Mouse (Mus musculus) liver, embryonic 13.5 days (tissue): ENCODE measurements around the gene Rplp2. TPM values are rescaled to one million over a fixed set of nuclear protein-coding genes. Genes with fewer than 3 reads are reported as not detected.
"Not testable (repeated sequence)": the region's sequence is repeated elsewhere in the genome, so short reads cannot be mapped to it uniquely, and the experiment has no call there.

Experiments used
- ATAC-seq: fragments of 200-750 bp; cut with Nextera tagmentation; 2 replicates; pipeline ENCODE4 v1.8.0; 2017; ENCODE audit warnings: low read depth, mild to moderate bottlenecking, moderate number of reproducible peaks, moderate library complexity
- DNase-seq: peaks from one replicate; pipeline ENCODE4 v3.0.0; 2022
- H3K27ac ChIP-seq: fragments of 300-500 bp; sonication (generic); 2 replicates; pipeline ENCODE4 v1.5.1; 2015; ENCODE audit warnings: moderate library complexity, mild to moderate bottlenecking, inconsistent platforms
- H3K27me3 ChIP-seq: fragments of 300-500 bp; sonication (generic); 2 replicates; pipeline ENCODE4 v1.6.1; 2015; ENCODE audit warnings: mild to moderate bottlenecking, inconsistent platforms
- H3K36me3 ChIP-seq: fragments of 300-500 bp; sonication (generic); 2 replicates; pipeline ENCODE4 v1.6.1; 2015; ENCODE audit warnings: mild to moderate bottlenecking, inconsistent platforms
- H3K4me1 ChIP-seq: fragments of 300-500 bp; sonication (generic); replicated peaks from 2 replicates; pipeline ENCODE4 v1.6.1; 2015; ENCODE audit warnings: inconsistent platforms
- H3K4me2 ChIP-seq: fragments of 300-500 bp; sonication (generic); 2 replicates; pipeline ENCODE4 v1.6.1; 2015; ENCODE audit warnings: inconsistent platforms, mild to moderate bottlenecking, moderate library complexity
- H3K4me3 ChIP-seq: fragments of 300-500 bp; sonication (generic); replicated peaks from 2 replicates; pipeline ENCODE4 v1.5.1; 2015; ENCODE audit warnings: mild to moderate bottlenecking, inconsistent platforms
- H3K9ac ChIP-seq: fragments of 300-500 bp; sonication (generic); 2 replicates; pipeline ENCODE4 v1.6.1; 2015; ENCODE audit warnings: mild to moderate bottlenecking, inconsistent platforms
- H3K9me3 ChIP-seq: fragments of 300-500 bp; sonication (generic); replicated peaks from 2 replicates; pipeline ENCODE4 v1.6.1; 2016; ENCODE audit warnings: inconsistent platforms
- WGBS: fragments of 180-500 bp; shearing (Covaris S2); methylation state at CpG from one replicate; pipeline ENCODE4 v1.1.7; 2015; ENCODE audit not compliant: insufficient replicate concordance; 5-methylcytosine and 5-hydroxymethylcytosine counted together
- polyA plus RNA-seq: library from polyadenylated mRNA; unstranded; fragments of >200 nt; fragmentation: Nextera tagmentation; extraction: Ambion mirVana; gene quantifications from 2 replicates; pipeline ENCODE4 v1.2.1, GENCODE M21; 2015

Rplp2 gene
- polyA plus RNA-seq, result 1,223 and 1,240 TPM in 2 replicates

DNA sequence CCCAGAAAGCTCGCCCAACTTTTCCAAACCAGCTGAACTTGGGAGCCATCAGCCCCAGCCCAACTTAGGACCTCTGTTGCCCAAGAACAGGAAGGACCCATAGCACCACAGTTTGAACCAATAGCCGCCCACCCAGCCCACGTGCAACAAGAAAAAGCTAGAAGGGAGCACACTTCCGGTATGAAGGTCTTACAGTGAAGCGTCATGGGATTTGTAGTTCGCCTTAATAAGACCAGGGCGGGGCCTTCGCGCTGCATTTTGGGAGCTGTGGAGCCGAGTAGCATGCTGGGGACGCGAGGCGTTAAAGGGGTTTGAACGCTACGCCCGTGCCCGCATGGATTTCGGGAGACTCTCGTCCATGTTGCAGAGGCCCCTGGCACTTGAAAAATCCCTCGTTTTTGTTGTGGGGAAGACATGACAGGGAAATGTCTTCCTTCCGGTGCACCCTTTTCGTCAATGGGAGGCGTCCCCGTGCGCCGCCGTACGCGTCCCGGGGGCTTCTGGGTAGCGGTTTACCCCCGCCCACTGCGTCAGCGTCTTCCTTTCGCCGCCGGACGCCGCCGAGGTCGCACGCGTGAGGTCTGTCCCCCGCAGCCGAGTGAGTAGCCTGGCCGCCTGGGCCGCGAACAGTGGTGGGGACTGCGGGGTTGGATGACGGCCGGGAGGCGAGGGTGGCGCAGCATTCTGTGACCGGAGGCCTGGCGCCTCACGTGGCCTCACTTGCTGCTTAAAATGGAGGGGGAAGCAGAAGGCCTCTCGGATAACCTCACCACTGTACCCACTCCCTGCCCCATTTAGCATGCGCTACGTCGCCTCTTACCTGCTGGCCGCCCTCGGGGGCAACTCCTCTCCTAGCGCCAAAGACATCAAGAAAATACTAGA is at the start of gene Rplp2:
Gene Rplp2 (plus strand): TSS at position 261 of the 882 bp plus-strand sequence.
- under 1% methylated on average over 63 of the region's 63 CpGs for WGBS
- no peaks in the 10 kb centered on the region for H3K27me3 ChIP-seq
- peak within 1 kb of the TSS; percentile 90 for H3K27ac ChIP-seq
- H3K9me3 ChIP-seq, result no peaks in the 10 kb centered on the region
- H3K4me1 ChIP-seq, result peaks cover 75% of the 10 kb centered on the region
- H3K4me2 ChIP-seq, result peak within 1 kb of the TSS; percentile 76
- peak within 1 kb of the TSS; percentile 96 for H3K9ac ChIP-seq
- ATAC-seq, result peak; percentile 85
- H3K4me3 ChIP-seq, result peak within 1 kb of the TSS; percentile 92
- H3K36me3 ChIP-seq, result peaks cover 49% of the 10 kb centered on the region
- DNase-seq, result peak; percentile 92

- Histone ChIP-seq H3K4me1 (no peaks in the 10 kb centered on the region), H3K9ac (no peak overlapping the region), H3K4me2 (no peak overlapping the region), H3K4me3 (no peak overlapping the region), H3K36me3 (peaks cover 72% of the 10 kb centered on the region), H3K9me3 (no peaks in the 10 kb centered on the region), H3K27ac (no peak overlapping the region), H3K27me3 (no peaks in the 10 kb centered on the region)
- peak; percentile 56 for DNase-seq
- 39% methylated on average over 5 of the region's 5 CpGs for WGBS
- peak; percentile 70 for ATAC-seq
Observed at GRCm38 (mm10) chr7:141403305-141403704, 43.9 kb upstream of the Rplp2 start.

- no peak for DNase-seq
- no peaks in the 10 kb centered on the region for H3K27me3 ChIP-seq
- H3K36me3 ChIP-seq, result peaks cover 68% of the 10 kb centered on the region
- peaks cover 6% of the 10 kb centered on the region for H3K4me1 ChIP-seq
- H3K4me2 ChIP-seq, result no peak overlapping the region
- H3K4me3 ChIP-seq, result no peak overlapping the region
- no peak for ATAC-seq
- H3K9ac ChIP-seq, result no peak overlapping the region
- no peaks in the 10 kb centered on the region for H3K9me3 ChIP-seq
- no peak overlapping the region for H3K27ac ChIP-seq
- WGBS, result 79% methylated on average over 4 of the region's 4 CpGs
Observed at GRCm38 (mm10) chr7:141405466-141405865, 41.7 kb upstream of the Rplp2 start.

DNA sequence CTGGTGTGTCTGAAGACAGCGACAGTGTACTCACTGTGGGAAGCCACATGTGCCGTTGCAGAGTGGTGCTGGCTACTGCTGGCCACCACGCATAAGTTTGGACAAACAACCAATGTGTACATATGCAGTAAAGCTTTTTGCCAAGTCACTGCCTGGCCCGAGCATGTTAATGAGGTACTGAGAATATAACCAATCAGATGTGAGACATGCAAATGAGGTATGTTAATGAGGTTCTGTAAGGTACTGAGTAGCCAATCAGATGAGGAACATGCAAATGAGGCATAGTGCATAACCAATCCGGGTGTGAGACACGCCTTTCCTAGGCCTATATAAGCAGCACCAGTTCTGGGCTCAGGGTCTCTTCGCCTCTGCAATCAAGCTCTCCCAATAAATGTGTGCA is 39.5 kb upstream of the Rplp2 start:
- not testable (repeated sequence) for H3K4me3 ChIP-seq, DNase-seq, H3K9me3 ChIP-seq, H3K27me3 ChIP-seq, ATAC-seq, H3K27ac ChIP-seq, H3K9ac ChIP-seq, H3K4me2 ChIP-seq
- WGBS, result 92% methylated on average over 7 of the region's 7 CpGs
- Histone ChIP-seq H3K36me3 (peaks cover 48% of the 10 kb centered on the region), H3K4me1 (peaks cover 16% of the 10 kb centered on the region)

DNA sequence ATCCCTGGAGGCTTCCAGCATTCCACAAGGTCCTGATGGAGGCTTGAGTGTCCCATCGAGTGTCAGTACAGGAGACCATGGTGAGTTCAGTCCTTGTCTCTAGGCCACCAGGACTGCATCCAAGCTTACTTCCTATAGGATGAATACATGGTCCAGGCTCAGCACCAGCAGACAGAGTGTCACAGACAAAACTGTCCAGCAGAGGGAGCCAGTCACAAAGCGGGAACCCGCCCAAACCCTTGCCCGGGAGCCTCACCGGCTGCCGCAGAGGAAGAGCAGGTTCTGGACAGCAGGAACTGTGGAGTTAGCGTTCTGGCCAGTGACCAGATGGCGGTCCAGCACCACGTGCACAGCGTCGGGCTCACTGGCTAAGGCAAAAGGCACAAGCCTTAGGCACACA is 38.3 kb upstream of the Rplp2 start:
- Histone ChIP-seq H3K9ac (0 out of 2 replicates have a peak overlapping the region, but pooled peaks have one; percentile 27), H3K27me3 (no peaks in the 10 kb centered on the region), H3K9me3 (no peaks in the 10 kb centered on the region), H3K4me1 (peaks cover 26% of the 10 kb centered on the region), H3K4me2 (no peak overlapping the region), H3K27ac (no peak overlapping the region), H3K36me3 (peaks cover 36% of the 10 kb centered on the region), H3K4me3 (no peak overlapping the region)
- peak; percentile 58 for ATAC-seq
- WGBS, result 14% methylated on average over 11 of the region's 11 CpGs
- DNase-seq, result peak; percentile 71

- peaks cover 34% of the 10 kb centered on the region for H3K4me1 ChIP-seq
- no peaks in the 10 kb centered on the region for H3K9me3 ChIP-seq
- no peak overlapping the region for H3K4me3 ChIP-seq
- no peak for DNase-seq
- H3K27me3 ChIP-seq, result no peaks in the 10 kb centered on the region
- 84% methylated on average over 8 of the region's 8 CpGs for WGBS
- 0 out of 2 replicates have a peak overlapping the region, but pooled peaks have one; percentile 3 for H3K9ac ChIP-seq
- H3K4me2 ChIP-seq, result no peak overlapping the region
- ATAC-seq, result no peak
- peaks cover 30% of the 10 kb centered on the region for H3K36me3 ChIP-seq
- no peak overlapping the region for H3K27ac ChIP-seq
Observed at GRCm38 (mm10) chr7:141410631-141411030, 36.5 kb upstream of the Rplp2 start.

- Histone ChIP-seq H3K4me3 (no peak overlapping the region), H3K9ac (no peak overlapping the region), H3K4me1 (peaks cover 34% of the 10 kb centered on the region), H3K27ac (no peak overlapping the region), H3K36me3 (peaks cover 30% of the 10 kb centered on the region), H3K4me2 (no peak overlapping the region), H3K27me3 (no peaks in the 10 kb centered on the region), H3K9me3 (no peaks in the 10 kb centered on the region)
- DNase-seq (no peak), ATAC-seq (no peak)
- WGBS, result 85% methylated on average over 1 of the region's 1 CpGs
Observed at GRCm38 (mm10) chr7:141411667-141412066, 35.5 kb upstream of the Rplp2 start.

GRCm38 (mm10) chr7:141413331-141413730 is 33.8 kb upstream of the Rplp2 start:
- peaks cover 34% of the 10 kb centered on the region for H3K4me1 ChIP-seq
- ATAC-seq, result peak; percentile 6
- no peak for DNase-seq
- 4% methylated on average over 16 of the region's 16 CpGs for WGBS
- peak overlapping the region; percentile 87 for H3K9ac ChIP-seq
- H3K4me2 ChIP-seq, result peak overlapping the region; percentile 96
- peaks cover 20% of the 10 kb centered on the region for H3K36me3 ChIP-seq
- no peaks in the 10 kb centered on the region for H3K9me3 ChIP-seq
- peak overlapping the region; percentile 78 for H3K27ac ChIP-seq
- H3K4me3 ChIP-seq, result peak overlapping the region; percentile 75
- no peaks in the 10 kb centered on the region for H3K27me3 ChIP-seq

- peak within 1 kb of the TSS; percentile 96 for H3K4me2 ChIP-seq
- H3K27ac ChIP-seq, result peak within 1 kb of the TSS; percentile 79
- H3K9ac ChIP-seq, result peak within 1 kb of the TSS; percentile 87
- H3K4me1 ChIP-seq, result peaks cover 38% of the 10 kb centered on the region
- ATAC-seq, result peak; percentile 93
- H3K36me3 ChIP-seq, result peaks cover 15% of the 10 kb centered on the region
- H3K27me3 ChIP-seq, result no peaks in the 10 kb centered on the region
- whole genome bisulfite sequencing, result under 1% methylated on average over 54 of the region's 56 CpGs
- H3K4me3 ChIP-seq, result peak within 1 kb of the TSS; percentile 75
- no peaks in the 10 kb centered on the region for H3K9me3 ChIP-seq
- DNase-seq, result peak; percentile 99
Observed at GRCm38 (mm10) chr7:141413809-141414584, 33.2 kb upstream of the Rplp2 start, which contains the start of gene Gatd1. Gene Gatd1, minus strand, starts transcription at chr7:141414136.

DNA sequence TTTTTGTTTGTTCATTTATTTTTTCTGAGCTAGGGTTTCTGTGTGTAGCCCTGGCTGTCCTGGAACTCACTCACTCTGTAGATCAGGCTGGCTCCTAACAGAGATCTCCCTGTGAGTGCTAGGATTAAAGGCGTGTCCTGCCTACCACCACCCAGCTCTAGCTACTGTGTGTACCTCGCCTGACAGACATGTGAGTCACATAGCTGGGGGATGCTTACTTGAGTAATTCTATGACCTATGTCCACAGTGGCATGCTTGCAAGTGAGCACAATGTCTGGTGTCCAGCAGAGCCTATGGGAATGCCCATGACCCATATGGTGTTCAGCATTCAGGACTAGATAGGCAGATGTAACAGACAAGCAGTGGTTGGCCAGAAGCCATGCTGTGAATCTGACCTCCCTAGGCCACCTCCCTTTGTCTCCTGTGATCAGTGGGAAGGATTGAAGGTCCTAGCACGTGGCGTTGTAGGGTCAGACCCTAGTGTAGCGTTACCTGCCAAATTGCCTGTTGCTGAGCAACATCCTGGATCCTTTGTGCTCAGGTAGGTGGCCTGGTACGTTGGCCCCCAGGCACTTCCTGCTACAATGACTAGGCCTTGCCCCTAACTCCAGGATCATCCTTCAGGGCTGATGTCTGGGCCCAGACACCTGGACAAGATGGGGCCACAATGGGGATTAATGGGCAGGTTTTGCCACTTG is 30.9 kb upstream of the Rplp2 start:
- Histone ChIP-seq H3K9ac (no peak overlapping the region), H3K4me2 (no peak overlapping the region), H3K27me3 (no peaks in the 10 kb centered on the region), H3K9me3 (no peaks in the 10 kb centered on the region), H3K27ac (no peak overlapping the region), H3K4me1 (peaks cover 34% of the 10 kb centered on the region), H3K4me3 (no peak overlapping the region), H3K36me3 (no peaks in the 10 kb centered on the region)
- DNase-seq, result no peak
- 73% methylated on average over 6 of the region's 6 CpGs for WGBS
- no peak for ATAC-seq
